Mouse (Mus musculus) monocyte, adult 5-6 weeks (primary cell): ENCODE measurements around the gene Arfgap2. TPM values are rescaled to one million over a fixed set of nuclear protein-coding genes. Genes with fewer than 3 reads are reported as not detected.
A peak's percentile ranks its signal among the peaks of the same experiment; 100 is the strongest.

ENCODE experiments used
- ATAC-seq: fragments of 153-309, 156-312 bp; replicated peaks from 2 replicates; pipeline ENCODE4 v1.8.0; 2017; ENCODE audit warnings: mild to moderate bottlenecking; ENCODE audit not compliant: low TSS enrichment, insufficient number of reproducible peaks, severe bottlenecking, poor library complexity, low FRiP score
- total RNA-seq: library from RNA; stranded (forward); fragments of 200-1000, 200-491, 200-594 nt; gene quantifications from 3 replicates; pipeline ENCODE4 v1.2.3, GENCODE M21; 2017

The Arfgap2 gene
- total RNA-seq, 1 experiment from 2014 or later: 34.0 TPM

DNA sequence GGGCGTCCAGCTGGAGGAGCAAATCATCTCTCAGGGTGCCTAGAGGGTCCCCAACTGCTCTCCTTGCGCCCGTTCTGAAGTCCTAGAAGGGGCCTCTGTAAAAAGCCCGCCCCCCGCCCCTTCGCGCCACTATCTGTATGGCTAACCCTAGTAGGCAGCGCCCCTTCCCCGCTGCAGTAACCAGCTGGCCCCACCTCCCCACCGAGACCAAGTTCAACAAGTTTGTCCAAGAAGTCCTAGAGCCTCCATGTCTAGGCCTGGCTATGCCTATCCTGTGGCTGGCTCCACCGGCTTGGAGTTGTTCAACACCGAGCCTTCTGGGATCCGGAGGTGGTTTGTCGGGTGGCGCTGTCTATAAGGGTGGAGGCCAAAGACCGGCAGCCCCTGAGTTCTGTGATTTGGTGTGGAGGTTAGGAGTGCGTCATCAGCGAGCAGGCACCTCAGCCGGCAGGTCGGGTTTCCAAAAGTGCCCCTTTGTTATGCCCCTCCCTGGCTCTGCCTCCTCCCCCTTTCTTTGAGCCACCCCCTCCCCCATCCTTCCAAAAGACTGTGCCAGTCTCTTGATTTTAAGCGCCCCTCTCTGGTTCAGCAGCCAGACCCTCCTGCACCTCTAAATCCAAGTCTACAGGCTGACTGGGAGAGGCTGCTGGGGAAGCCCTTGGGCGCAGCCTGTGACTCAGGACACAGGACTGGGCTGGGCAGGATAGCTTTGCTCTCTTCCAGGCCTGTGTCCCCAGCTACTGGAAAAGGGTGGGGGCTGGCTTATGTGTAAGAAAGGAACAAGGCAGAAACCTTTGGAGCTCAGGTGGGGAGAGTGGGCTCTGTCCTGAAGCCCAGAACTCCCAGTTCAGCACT lies 7.4 kb upstream of the Arfgap2 start:
- no peak for ATAC-seq

- no peak for ATAC-seq
Measured at GRCm38 (mm10) chr2:91258054-91258453, 6.7 kb upstream of the Arfgap2 start.

DNA sequence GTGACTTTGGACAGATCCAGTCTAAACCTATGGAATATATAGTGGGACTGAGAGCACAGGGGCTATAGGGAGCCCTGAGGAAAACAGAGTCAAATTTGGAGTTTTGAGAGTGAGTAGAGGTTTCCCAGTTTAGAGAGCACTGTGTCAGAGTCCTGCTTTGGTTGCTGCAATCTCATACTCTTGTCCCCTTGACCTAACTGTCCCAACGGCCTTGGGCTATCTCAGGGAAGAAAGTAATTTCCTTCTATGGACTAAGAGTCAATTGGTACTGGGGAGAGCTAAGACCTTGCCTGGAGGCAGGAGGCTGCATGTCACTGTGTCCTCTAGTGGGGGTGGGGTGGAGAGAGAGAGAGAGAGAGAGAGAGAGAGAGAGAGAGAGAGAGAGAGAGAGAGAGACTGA lies 5.9 kb upstream of the Arfgap2 start:
- ATAC-seq: no peak

DNA sequence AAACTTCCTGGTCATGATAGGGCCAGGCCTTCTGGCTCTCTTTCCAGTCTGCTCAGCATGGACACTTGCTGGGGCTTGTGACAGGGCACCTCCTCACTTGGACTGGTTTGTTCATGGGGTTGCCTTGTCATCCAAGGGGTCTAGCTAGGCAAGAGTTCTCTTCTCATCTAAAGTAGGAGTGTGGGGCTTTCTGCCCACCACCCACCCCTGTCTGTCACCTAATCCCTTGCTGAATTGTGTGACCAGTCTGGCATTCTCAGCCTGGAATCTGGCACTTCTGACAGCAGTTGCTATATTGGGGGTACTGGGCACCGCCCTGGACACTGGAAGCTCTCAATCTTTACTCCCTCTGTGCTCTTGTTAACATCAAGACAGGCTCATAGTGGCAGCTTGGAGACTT lies 5.3 kb upstream of the Arfgap2 start:
- ATAC-seq: no peak

DNA sequence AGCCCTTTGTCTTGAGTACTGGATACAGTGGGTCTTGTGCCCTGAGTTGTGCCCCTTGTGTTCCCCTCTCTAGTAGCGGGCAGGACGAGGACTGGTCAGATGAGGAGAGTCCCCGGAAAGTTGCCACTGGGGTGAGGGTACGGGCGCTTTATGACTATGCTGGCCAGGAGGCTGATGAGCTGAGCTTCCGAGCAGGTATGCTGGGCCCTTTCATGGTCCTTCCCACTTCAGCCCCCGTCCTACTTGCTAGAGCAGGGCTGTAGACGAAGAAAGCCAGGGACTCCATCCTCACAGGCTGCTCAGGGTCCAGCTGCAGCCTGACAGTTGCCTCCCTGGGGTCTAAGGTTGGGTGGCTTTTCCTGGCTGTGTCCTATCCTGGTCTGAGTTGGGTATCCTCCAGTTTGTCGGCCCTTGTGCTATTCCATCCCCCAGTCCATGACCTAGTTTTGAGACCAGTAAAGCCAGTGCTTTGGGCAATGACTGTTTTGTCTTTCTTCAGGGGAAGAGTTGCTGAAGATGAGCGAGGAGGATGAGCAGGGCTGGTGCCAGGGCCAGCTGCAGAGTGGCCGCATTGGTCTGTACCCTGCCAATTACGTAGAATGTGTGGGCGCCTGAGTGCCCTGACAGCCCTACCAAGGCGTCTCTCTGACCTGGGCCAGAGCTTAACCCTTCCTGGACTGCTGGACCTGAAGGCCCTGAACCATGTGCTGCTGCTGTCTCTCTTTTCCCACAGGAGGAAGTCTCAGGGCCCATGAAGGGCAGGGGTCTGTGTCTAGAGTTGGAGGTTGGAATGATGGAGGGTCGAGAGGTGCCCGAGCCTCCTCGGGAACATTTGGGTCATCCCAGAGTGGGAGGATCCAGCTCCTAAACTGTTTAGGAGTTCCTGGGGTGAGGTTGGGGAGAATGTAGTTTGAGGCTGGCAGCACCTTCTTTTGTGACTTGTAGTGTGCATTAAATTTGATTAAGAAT lies 798 bp upstream of the Arfgap2 start:
- ATAC-seq: no peak

GRCm38 (mm10) chr2:91268042-91268441 lies 3.3 kb downstream of the Arfgap2 start:
- no peak for ATAC-seq

- no peak for ATAC-seq
Measured at GRCm38 (mm10) chr2:91268706-91269105, 3.9 kb downstream of the Arfgap2 start.

- no peak for ATAC-seq
Measured at GRCm38 (mm10) chr2:91269687-91270133, 4.9 kb downstream of the Arfgap2 start.

DNA sequence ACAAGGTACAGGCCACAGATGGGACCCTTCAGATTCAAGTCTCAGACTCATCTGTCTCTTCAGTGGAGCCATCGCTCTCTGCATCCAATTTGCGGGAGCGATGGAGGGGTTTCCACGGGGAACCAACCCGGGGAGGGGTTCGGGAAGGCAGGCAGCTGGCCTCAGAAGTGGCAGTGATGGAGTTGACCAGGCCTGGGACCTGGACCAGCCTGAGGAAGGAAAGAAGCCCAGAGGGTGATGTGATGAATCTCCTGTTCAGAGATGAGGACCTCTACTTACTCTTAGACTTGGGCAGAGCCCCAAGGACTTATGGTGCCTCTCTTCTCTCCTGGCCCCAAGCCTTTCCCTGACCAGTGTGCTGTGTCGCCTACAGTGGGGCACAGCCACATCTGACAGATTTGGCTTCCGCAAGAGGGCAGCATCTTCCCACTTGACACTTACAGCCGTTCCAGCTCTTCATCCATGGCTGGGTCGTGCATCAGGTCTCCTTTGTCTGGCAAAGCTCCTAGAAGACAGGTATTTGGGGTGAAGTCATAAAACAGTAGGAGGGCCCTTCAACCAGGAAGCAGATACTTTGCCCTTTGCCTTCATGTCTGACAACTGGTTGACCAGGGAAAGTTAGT lies 14.1 kb downstream of the Arfgap2 start:
- ATAC-seq: no peak

GRCm38 (mm10) chr2:91279372-91279755 lies 14.6 kb downstream of the Arfgap2 start:
- no peak for ATAC-seq

- no peak for ATAC-seq
Measured at GRCm38 (mm10) chr2:91281366-91281765, 16.6 kb downstream of the Arfgap2 start.

- no peak for ATAC-seq
Measured at GRCm38 (mm10) chr2:91283972-91284371, 19.2 kb downstream of the Arfgap2 start.

DNA sequence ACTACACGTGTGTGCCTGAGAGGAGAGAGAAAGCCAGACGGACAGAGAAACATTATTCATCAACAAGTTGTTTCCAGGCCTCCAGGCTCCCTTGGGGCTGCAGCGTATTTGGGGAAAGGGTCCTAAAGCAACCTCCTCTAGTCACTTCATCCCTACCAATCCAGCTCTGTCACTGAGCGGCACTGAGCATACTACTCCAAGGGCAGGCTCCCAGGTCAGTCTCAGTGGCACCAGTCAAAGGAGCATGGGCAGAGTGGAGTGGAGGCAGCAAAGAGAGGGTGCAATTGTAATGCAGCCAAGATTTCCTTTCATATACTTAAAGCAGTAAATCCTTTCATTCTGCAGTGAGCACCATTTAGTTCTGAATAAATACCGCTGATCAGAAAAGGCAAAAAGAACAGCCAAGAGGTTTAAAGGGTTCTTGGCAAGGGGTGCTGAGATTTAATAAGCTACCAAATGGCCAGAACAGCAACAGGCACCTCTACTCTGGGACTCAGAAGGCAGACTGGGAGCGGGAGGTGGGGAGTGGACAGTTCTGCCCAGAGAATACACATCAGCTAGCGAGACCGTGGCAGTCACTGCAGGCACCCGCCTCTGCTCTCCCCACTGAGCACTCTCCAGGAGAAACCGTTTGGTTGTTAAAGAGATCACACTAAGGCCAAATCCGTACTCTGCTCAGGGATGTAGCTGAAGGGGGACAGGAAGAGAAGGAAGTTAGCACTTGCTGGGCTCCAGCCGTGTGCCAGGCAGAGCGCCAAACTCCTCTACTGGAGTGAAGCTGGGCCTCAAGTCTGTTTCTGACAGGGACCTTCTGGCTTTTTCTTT lies 19.8 kb downstream of the Arfgap2 start:
- no peak for ATAC-seq

DNA sequence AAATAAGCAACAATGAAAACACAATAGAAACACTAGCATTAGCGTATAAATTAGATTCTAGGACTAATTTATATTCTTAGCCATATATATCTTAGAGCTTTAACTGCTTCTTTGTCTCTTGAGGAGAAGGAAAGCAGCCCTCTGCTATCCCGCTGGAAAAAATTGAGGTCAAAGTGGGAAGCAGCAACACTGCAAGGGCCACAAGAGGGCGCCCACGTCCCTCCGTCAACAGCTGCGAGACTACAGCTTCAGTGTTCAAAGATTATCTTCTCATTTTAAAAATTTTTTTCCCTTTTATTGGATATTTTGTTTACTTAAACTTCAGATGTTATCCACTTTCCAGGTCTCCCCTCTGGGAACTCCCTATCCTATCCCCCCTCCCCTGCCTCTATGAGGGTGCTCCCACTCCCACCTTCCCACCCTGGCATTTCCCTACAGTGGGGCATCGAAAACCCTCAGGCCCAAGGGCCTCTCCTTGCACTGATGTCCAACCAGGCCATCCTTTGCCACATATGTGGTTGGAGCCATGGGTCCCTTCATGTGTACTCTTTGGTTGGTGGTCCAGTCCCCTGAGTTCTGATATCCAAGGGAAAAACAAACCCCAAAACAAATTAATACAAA lies 21.2 kb downstream of the Arfgap2 start:
- ATAC-seq: peak; percentile 56; the same call in 1 of the 2 replicates

DNA sequence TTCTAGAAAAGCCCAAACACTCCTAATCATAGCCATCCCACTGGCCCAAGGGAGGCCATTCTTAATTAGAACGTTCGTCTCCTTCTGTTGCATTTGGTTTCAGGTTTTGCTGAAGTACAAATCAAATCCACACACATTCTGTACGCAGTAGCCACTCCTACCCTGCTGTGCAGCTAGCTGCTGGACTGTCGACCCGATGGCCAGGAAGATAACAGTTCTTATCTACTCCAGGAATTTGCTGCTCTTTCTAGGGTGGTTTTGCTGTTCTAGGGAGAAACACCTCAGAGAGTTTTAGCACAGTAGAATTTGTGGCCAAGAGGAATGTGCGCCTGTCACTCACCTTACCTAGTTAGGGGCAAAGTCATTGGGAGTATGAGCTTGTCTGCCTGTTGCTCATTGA lies 22.8 kb downstream of the Arfgap2 start:
- ATAC-seq: no peak

DNA sequence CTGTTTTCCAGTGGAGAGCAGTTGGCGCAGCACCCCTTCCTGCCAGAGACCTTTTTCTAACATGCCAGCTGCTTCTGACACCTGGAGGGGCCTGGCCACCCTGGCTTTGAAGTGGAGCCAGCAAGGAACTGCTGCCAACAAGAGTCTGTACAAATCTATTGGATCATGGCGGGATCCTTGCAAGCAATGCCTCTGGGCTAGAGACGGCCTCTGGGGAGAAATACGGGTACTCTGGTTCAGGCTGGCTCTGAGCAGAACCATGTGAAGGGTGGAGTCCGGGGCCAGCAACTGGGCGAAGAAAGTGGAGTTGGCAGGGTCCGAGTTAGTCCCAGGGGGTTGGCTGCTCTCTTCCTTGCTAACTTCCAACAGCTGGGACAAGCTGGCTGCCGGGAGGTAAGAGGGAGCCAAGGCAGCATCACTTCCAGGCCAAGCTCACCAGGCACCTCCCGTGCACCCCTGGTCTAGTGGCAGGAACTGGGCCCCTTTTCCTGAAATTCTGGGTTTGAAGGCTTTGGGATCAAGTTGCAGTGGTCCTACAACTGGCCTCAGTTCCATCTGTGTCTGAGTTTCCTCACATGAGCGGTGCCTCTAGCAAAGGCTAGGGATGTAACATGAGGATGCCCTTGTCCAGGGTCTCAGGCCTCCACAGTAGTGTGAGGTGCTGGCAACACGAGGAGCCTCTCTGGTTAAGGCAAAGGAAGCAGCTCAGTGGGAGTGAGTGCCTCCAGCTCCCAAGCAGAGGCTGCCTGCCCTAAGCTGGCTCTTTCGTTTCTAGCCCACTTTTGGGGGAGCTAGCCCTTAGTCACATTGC lies 26.6 kb downstream of the Arfgap2 start:
- no peak for ATAC-seq

DNA sequence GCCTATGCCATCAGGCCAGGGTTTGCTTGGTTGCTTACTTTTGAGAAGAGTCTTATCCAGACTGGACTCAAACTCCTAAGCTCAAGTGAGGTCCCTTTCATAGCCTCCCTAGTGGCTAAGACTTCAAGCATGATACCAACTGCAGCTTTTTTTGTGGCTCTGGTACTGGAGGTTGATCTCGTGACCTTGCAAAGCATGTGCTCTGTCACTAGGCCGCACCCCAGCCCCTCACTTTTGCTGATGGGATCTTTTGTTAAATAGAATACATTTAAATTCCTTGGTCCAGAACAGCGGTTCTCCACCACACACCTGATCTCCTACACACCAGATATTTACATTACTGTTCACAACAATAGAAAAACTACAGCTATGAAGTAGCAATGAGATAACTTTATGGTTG lies 29.5 kb downstream of the Arfgap2 start:
- no peak for ATAC-seq
